Mouse (Mus musculus): Measurements from ENCODE around the gene Maml2. TPM values are rescaled to one million over a fixed set of nuclear protein-coding genes. Genes with fewer than 3 reads are reported as not detected.

Gene Maml2
- polyA plus RNA-seq, 1 experiment from 2014 or later: 8.6 TPM

DNA sequence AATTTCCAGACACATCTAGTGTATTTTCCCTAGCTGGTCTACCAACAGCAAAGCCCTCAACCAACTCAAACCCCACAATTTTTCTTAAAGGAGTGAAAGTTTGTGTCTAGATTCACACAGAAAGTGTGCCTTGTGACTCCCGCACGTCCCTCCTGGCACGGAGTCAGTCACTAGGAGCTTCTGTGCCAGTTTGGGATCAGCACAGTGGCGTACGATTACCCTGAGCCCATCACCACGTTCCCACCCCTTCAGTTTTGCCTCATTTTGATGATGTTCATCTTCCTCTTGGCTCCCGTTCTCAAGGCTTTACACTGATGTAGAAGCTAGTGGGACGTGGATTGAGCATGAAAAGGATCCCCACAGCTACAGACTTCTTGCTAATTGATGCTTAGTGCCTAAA lies 314.6 kb downstream of the Maml2 start:
- no peak for ATAC-seq (replicated peaks; ENCODE audit: insufficient number of reproducible peaks, low FRiP score, low TSS enrichment, low read depth)
- H3K27ac ChIP-seq (replicated peaks; ENCODE audit: low read depth, low read length): no peak overlapping the region

DNA sequence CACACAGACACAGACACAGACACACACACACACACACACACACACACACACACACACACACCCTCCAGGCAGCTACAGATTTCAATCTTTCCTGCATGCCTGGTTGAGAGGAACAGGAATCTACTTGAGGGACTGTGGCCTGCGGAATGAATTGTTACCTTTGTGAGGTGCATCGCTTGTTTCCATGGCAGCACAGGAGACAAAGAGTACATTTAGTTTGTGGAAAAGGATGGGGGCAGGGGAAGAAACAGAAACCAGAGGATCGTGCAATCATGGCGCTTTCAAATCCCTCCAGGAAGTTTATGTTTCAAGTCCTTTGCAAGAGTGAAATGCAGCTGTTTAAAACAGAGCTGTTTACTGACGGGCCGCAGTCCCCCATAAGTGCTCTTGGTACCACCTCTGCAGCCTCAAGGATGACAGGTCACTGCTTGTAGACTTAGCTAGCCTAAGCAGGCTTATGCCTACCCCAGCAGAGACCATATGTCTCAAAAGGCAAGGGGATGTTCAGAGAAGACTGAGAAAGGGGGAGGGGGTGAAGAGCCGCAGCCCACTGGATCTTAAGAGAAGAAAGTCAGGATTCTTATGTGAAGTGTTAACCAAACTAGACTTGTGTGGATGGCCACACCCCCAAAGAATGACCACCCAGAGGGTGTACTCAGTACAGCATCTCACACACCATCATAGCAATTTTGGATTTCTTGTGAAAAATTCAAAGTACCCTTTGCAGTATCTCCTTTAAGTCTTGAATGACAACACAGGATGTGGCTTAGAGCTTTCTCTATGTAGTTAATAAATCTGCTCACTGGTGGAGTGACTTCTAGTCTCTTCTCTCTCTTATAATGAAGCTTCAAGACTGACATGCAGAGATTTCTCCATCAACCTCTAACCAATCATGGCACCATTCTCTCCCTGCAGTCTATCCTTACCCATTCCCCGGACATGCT lies 315.8 kb downstream of the Maml2 start:
- Histone ChIP-seq H3K9me3 (replicated peaks; ENCODE audit: control insufficient read depth, low read length) (no peaks in the 10 kb centered on the region), H3K27me3 (ENCODE audit: control insufficient read depth, insufficient read depth, low read length) (no peaks in the 10 kb centered on the region), H3K9ac (replicated peaks; ENCODE audit: low read length) (0 out of 2 replicates have a peak overlapping the region, but pooled peaks have one; percentile 28), H3K4me3 (ENCODE audit: low read depth, low read length) (no peak overlapping the region), H3K27ac (replicated peaks; ENCODE audit: low read depth, low read length) (peak overlapping the region; percentile 65), H3K36me3 (replicated peaks; ENCODE audit: control insufficient read depth, insufficient read depth, low read depth, low read length) (no peaks in the 10 kb centered on the region), H3K4me2 (ENCODE audit: low read depth, low read length) (no peak overlapping the region), H3K4me1 (ENCODE audit: control insufficient read depth, insufficient read depth, low read length) (no peaks in the 10 kb centered on the region)
- WGBS: 28% methylated on average over 8 of the region's 8 CpGs
- ATAC-seq (replicated peaks; ENCODE audit: insufficient number of reproducible peaks, low FRiP score, low TSS enrichment, low read depth): peak; percentile 81
- DNase-seq (ENCODE audit: low spot score): peak; percentile 77

More for the DNA sequence above, 314.6 kb downstream of the Maml2 start:
- Histone ChIP-seq H3K36me3 (replicated peaks; ENCODE audit: control insufficient read depth, insufficient read depth, low read depth, low read length) (no peaks in the 10 kb centered on the region), H3K4me3 (ENCODE audit: low read depth, low read length) (no peak overlapping the region), H3K27me3 (ENCODE audit: control insufficient read depth, insufficient read depth, low read length) (no peaks in the 10 kb centered on the region), H3K9ac (replicated peaks; ENCODE audit: low read length) (no peak overlapping the region), H3K4me1 (ENCODE audit: control insufficient read depth, insufficient read depth, low read length) (no peaks in the 10 kb centered on the region), H3K4me2 (ENCODE audit: low read depth, low read length) (no peak overlapping the region), H3K9me3 (replicated peaks; ENCODE audit: control insufficient read depth, low read length) (no peaks in the 10 kb centered on the region)
- DNase-seq (ENCODE audit: low spot score): no peak
- 70% methylated on average over 8 of the region's 8 CpGs for whole genome bisulfite sequencing

DNA sequence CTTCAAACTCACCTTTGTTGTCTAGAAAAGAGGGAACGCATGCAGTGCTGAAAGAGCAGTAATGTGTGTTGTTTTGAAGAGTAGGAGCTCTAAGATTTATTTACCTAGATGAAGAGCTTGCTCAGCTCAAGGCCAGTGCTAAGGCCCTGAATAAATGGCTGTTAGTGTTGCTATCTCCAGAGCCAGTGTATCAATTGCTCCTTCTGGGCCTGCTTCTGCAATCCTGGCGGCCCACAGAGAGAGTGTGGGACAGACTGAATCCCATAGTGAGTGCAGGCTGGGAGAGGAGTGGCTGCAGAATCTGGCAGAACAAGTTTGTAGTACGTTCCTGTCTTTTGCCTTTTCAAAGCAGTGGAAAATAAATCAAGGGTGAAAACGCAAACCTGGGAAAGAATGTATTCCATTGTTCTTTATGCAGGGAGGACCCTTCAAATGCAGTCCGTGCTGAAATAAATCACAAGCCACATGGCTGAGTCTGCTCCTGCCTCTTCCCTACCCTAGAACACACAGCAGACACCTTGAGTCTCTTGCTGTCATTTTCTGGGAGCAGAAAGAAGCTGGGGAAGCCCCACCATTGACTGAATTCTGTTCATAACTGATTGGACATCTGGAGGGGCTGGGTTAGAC lies 318.7 kb downstream of the Maml2 start:
- Histone ChIP-seq H3K4me1 (ENCODE audit: control insufficient read depth, insufficient read depth, low read length) (no peaks in the 10 kb centered on the region), H3K4me3 (ENCODE audit: low read depth, low read length) (no peak overlapping the region), H3K9me3 (replicated peaks; ENCODE audit: control insufficient read depth, low read length) (no peaks in the 10 kb centered on the region), H3K27me3 (ENCODE audit: control insufficient read depth, insufficient read depth, low read length) (no peaks in the 10 kb centered on the region), H3K27ac (replicated peaks; ENCODE audit: low read depth, low read length) (no peak overlapping the region), H3K9ac (replicated peaks; ENCODE audit: low read length) (no peak overlapping the region; the same call in 1 of the 2 replicates), H3K36me3 (replicated peaks; ENCODE audit: control insufficient read depth, insufficient read depth, low read depth, low read length) (no peaks in the 10 kb centered on the region), H3K4me2 (ENCODE audit: low read depth, low read length) (no peak overlapping the region)
- 41% methylated on average over 5 of the region's 5 CpGs for WGBS
- DNase-seq (ENCODE audit: low spot score) (peak; percentile 26), ATAC-seq (replicated peaks; ENCODE audit: insufficient number of reproducible peaks, low FRiP score, low TSS enrichment, low read depth) (no peak)

DNA sequence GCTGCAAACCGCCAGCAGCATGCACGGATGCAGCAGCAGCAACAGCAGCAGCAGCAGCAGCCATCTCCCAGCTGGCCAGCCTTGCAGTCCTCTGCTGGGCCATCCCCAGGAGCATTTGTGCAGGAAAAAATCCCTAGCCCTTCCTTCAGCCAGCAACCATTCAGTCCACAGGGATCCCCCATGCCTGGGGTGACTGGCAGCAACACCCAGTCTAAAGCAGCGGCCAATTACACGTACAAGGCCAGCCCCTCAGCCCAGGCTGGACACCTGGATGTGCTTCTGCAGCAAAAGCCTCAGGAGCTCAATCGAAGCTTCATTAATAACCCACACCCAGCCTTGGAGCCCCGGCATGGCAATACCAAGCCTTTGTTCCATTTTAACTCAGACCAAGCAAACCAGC lies 323.0 kb downstream of the Maml2 start:
- Histone ChIP-seq H3K4me3 (ENCODE audit: low read depth, low read length) (no peak overlapping the region), H3K9ac (replicated peaks; ENCODE audit: low read length) (no peak overlapping the region), H3K36me3 (replicated peaks; ENCODE audit: control insufficient read depth, insufficient read depth, low read depth, low read length) (no peaks in the 10 kb centered on the region), H3K4me1 (ENCODE audit: control insufficient read depth, insufficient read depth, low read length) (no peaks in the 10 kb centered on the region), H3K9me3 (replicated peaks; ENCODE audit: control insufficient read depth, low read length) (no peaks in the 10 kb centered on the region), H3K4me2 (ENCODE audit: low read depth, low read length) (no peak overlapping the region), H3K27ac (replicated peaks; ENCODE audit: low read depth, low read length) (no peak overlapping the region), H3K27me3 (ENCODE audit: control insufficient read depth, insufficient read depth, low read length) (no peaks in the 10 kb centered on the region)
- WGBS: 84% methylated on average over 6 of the region's 6 CpGs
- DNase-seq (ENCODE audit: low spot score) (no peak), ATAC-seq (replicated peaks; ENCODE audit: insufficient number of reproducible peaks, low FRiP score, low TSS enrichment, low read depth) (no peak)

DNA sequence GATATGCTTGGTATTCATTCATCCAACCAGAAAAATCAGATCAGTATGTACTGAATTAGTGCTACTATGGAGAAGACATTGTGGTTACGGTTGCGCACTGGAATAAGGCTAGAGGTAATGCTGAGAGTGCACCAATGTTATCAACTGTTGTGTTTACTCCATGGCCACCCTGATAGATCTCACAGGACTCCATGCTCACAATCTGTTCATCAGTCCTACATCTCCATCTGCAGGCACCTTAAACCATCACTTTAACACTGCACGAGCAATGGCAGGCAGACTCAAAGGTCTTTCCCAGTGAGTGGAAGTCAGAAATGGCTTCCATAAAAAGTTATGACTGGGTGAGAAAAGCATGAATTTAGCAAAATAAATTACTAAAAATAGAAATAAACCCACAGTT lies 324.2 kb downstream of the Maml2 start:
- 93% methylated on average over 3 of the region's 3 CpGs for WGBS
- ATAC-seq (replicated peaks; ENCODE audit: insufficient number of reproducible peaks, low FRiP score, low TSS enrichment, low read depth): no peak

DNA sequence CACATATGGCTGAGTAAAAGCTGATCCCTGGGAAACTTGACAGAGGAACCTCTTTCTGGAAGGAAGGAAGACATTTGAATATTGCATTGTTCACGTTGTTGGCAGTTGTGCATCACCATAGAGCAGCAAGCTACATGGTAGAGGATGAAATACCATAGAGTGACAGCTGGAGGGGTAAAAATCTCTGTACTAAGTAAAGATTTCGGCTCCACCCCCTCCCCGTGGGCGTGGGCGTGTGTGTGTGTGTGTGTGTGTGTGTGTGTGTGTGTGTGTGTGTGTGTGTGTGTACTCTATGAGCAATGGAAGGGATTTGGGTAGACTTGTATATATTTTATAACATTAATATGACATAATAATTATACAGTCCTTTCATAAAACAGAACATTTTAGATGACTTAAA lies 324.7 kb downstream of the Maml2 start:
- ATAC-seq (replicated peaks; ENCODE audit: insufficient number of reproducible peaks, low FRiP score, low TSS enrichment, low read depth) (no peak), DNase-seq (ENCODE audit: low spot score) (no peak)
- Histone ChIP-seq H3K27me3 (ENCODE audit: control insufficient read depth, insufficient read depth, low read length) (no peaks in the 10 kb centered on the region), H3K9ac (replicated peaks; ENCODE audit: low read length) (no peak overlapping the region), H3K27ac (replicated peaks; ENCODE audit: low read depth, low read length) (no peak overlapping the region), H3K4me2 (ENCODE audit: low read depth, low read length) (no peak overlapping the region), H3K4me3 (ENCODE audit: low read depth, low read length) (no peak overlapping the region), H3K36me3 (replicated peaks; ENCODE audit: control insufficient read depth, insufficient read depth, low read depth, low read length) (no peaks in the 10 kb centered on the region), H3K4me1 (ENCODE audit: control insufficient read depth, insufficient read depth, low read length) (no peaks in the 10 kb centered on the region), H3K9me3 (replicated peaks; ENCODE audit: control insufficient read depth, low read length) (no peaks in the 10 kb centered on the region)
- 85% methylated on average over 5 of the region's 5 CpGs for WGBS

More for the DNA sequence above, 324.2 kb downstream of the Maml2 start:
- no peaks in the 10 kb centered on the region for H3K9me3 ChIP-seq (replicated peaks; ENCODE audit: control insufficient read depth, low read length)
- H3K9ac ChIP-seq (replicated peaks; ENCODE audit: low read length): no peak overlapping the region
- no peak overlapping the region for H3K27ac ChIP-seq (replicated peaks; ENCODE audit: low read depth, low read length)
- H3K36me3 ChIP-seq (replicated peaks; ENCODE audit: control insufficient read depth, insufficient read depth, low read depth, low read length): no peaks in the 10 kb centered on the region
- H3K27me3 ChIP-seq (ENCODE audit: control insufficient read depth, insufficient read depth, low read length): no peaks in the 10 kb centered on the region
- no peak overlapping the region for H3K4me2 ChIP-seq (ENCODE audit: low read depth, low read length)
- DNase-seq (ENCODE audit: low spot score): no peak
- H3K4me1 ChIP-seq (ENCODE audit: control insufficient read depth, insufficient read depth, low read length): no peaks in the 10 kb centered on the region
- H3K4me3 ChIP-seq (ENCODE audit: low read depth, low read length): no peak overlapping the region

DNA sequence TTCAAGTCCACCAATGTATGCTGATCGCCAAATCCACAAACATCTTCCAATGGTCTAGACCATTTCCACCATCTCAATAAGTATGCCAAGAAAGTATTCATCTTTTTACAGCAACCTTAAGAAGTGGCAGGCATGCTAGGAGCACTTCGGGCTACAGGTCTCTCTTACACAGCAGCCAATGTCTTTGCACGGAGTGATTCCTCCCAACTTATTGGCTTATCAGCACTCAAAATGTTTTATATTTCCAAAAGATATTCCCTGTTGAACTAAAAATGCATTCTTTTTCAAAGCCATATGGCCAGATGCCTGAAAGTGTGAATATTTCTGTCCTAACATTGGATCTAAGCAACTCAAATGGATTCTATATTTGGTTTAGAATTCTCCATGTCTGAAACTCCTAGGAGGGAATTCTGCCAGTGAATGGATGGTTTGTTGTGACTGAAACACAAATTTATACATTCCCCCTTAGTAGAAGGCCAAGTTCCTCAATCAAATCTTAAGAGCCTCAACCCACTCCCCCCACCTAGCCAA lies 326.2 kb downstream of the Maml2 start:
- no peak overlapping the region for H3K9ac ChIP-seq (replicated peaks; ENCODE audit: low read length)
- no peak for ATAC-seq (replicated peaks; ENCODE audit: insufficient number of reproducible peaks, low FRiP score, low TSS enrichment, low read depth)
- H3K4me1 ChIP-seq (ENCODE audit: control insufficient read depth, insufficient read depth, low read length): no peaks in the 10 kb centered on the region
- 93% methylated on average over 3 of the region's 3 CpGs for WGBS
- no peak overlapping the region for H3K4me3 ChIP-seq (ENCODE audit: low read depth, low read length)
- H3K36me3 ChIP-seq (replicated peaks; ENCODE audit: control insufficient read depth, insufficient read depth, low read depth, low read length): no peaks in the 10 kb centered on the region
- no peaks in the 10 kb centered on the region for H3K9me3 ChIP-seq (replicated peaks; ENCODE audit: control insufficient read depth, low read length)
- no peak overlapping the region for H3K4me2 ChIP-seq (ENCODE audit: low read depth, low read length)
- no peaks in the 10 kb centered on the region for H3K27me3 ChIP-seq (ENCODE audit: control insufficient read depth, insufficient read depth, low read length)
- no peak overlapping the region for H3K27ac ChIP-seq (replicated peaks; ENCODE audit: low read depth, low read length)
- DNase-seq (ENCODE audit: low spot score): no peak

DNA sequence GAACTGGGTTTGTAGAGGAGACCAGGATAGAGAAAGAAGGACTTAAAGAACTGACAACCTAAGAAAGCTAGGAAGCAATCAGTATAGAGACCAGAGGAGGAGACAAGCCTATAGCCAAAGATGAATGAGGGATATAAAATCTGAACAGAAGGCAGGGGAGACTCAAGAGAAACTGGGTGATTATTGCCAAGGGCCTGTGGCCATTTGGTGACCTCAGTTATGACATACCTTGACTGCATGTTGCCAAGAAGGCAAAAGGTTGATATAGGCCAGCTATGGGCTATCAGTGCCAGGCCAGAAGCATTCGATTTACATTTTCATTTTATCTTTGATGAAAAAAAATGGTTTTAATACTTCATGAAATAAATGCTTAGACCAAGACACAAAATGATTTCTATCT lies 327.0 kb downstream of the Maml2 start:
- Histone ChIP-seq H3K9me3 (replicated peaks; ENCODE audit: control insufficient read depth, low read length) (no peaks in the 10 kb centered on the region), H3K36me3 (replicated peaks; ENCODE audit: control insufficient read depth, insufficient read depth, low read depth, low read length) (no peaks in the 10 kb centered on the region), H3K27ac (replicated peaks; ENCODE audit: low read depth, low read length) (no peak overlapping the region), H3K9ac (replicated peaks; ENCODE audit: low read length) (no peak overlapping the region), H3K4me2 (ENCODE audit: low read depth, low read length) (no peak overlapping the region), H3K4me1 (ENCODE audit: control insufficient read depth, insufficient read depth, low read length) (no peaks in the 10 kb centered on the region), H3K4me3 (ENCODE audit: low read depth, low read length) (no peak overlapping the region), H3K27me3 (ENCODE audit: control insufficient read depth, insufficient read depth, low read length) (no peaks in the 10 kb centered on the region)
- WGBS: 83% methylated on average over 1 of the region's 1 CpGs
- DNase-seq (ENCODE audit: low spot score) (no peak), ATAC-seq (replicated peaks; ENCODE audit: insufficient number of reproducible peaks, low FRiP score, low TSS enrichment, low read depth) (no peak)

Measured in embryonic facial prominence, embryonic 11.5 days (tissue).